Mouse (Mus musculus) ES-E14 (cell line): ENCODE measurements around the gene Elf4. TPM values are rescaled to one million over a fixed set of nuclear protein-coding genes. Genes with fewer than 3 reads are reported as not detected.

Source experiments
- DNase-seq: peaks from one replicate; pipeline ENCODE4 v3.0.0-alpha.2; 2013; ENCODE audit warnings: low read depth, low spot score
- H3K27ac ChIP-seq: 2 replicates; pipeline ENCODE4 v1.5.1; 2012; ENCODE audit warnings: low read depth, mild to moderate bottlenecking, low read length, moderate library complexity, mixed read lengths; ENCODE audit not compliant: poor library complexity, insufficient read depth, severe bottlenecking
- H3K36me3 ChIP-seq: 2 replicates; pipeline ENCODE4 v1.6.1; 2012; ENCODE audit warnings: mild to moderate bottlenecking, low read length, moderate library complexity, mixed read lengths; ENCODE audit not compliant: control insufficient read depth, poor library complexity, insufficient read depth, severe bottlenecking
- H3K4me1 ChIP-seq, 2 experiments: fragments of 150-350 bp in 1 of 2; sonication (generic) in 1 of 2; 2 replicates each; pipeline ENCODE4 v1.6.1; 2012; ENCODE audit warnings: low read length in 2 of 2, mild to moderate bottlenecking in 1 of 2, mixed read lengths in 1 of 2; ENCODE audit not compliant: control insufficient read depth in 2 of 2, insufficient read depth in 2 of 2, poor library complexity in 1 of 2
- H3K4me3 ChIP-seq, 2 experiments: fragments of 150-350 bp in 1 of 2; sonication (generic) in 1 of 2; 2 replicates each; pipeline ENCODE4 v1.5.1; 2012; ENCODE audit warnings: low read length in 2 of 2, low read depth in 1 of 2, mild to moderate bottlenecking in 1 of 2, mixed read lengths in 1 of 2; ENCODE audit not compliant: insufficient read depth in 1 of 2, poor library complexity in 1 of 2, severe bottlenecking in 1 of 2
- H3K9ac ChIP-seq: 2 replicates; pipeline ENCODE4 v1.6.1; 2012; ENCODE audit warnings: low read depth, mild to moderate bottlenecking, low read length, mixed read lengths; ENCODE audit not compliant: poor library complexity, insufficient read depth, severe bottlenecking
- H3K9me3 ChIP-seq: fragments of 150-350 bp; sonication (generic); 2 replicates; pipeline ENCODE4 v1.6.1; 2012; ENCODE audit warnings: low read depth, mild to moderate bottlenecking, low read length; ENCODE audit not compliant: control insufficient read depth, insufficient read depth
- CHD2 ChIP-seq: IDR thresholded peaks from 2 replicates; pipeline ENCODE4 v1.6.1; 2014; ENCODE audit warnings: mild to moderate bottlenecking, low read depth, low read length, inconsistent platforms
- HCFC1 ChIP-seq: IDR thresholded peaks from 2 replicates; pipeline ENCODE4 v1.6.1; 2012; ENCODE audit warnings: low read length, inconsistent platforms, borderline replicate concordance; ENCODE audit not compliant: insufficient read depth
- MAFK ChIP-seq: IDR thresholded peaks from 2 replicates; pipeline ENCODE4 v1.6.1; 2014; ENCODE audit warnings: mild to moderate bottlenecking, low read depth, low read length, inconsistent platforms; ENCODE audit not compliant: insufficient read depth
- ZC3H11A ChIP-seq: IDR thresholded peaks from 2 replicates; pipeline ENCODE4 v1.6.1; 2012; ENCODE audit warnings: low read depth, mild to moderate bottlenecking, inconsistent platforms, low read length, borderline replicate concordance
- ZNF384 ChIP-seq: IDR thresholded peaks from 2 replicates; pipeline ENCODE4 v1.6.1; 2012; ENCODE audit warnings: low read depth, low read length, inconsistent platforms
- in situ Hi-C, 2 experiments: fragments of 600-800 bp; cut with MboI; formaldehyde crosslinking; loops; one replicate each; pipeline ENCODE4 v1.15.1; 2025; ENCODE audit warnings: low sequenced_read_pairs in 2 of 2, inconsistent platforms in 1 of 2; ENCODE audit not compliant: unreplicated experiment in 2 of 2
- total RNA-seq: library from RNA; depleted of rRNA; stranded (reverse); fragments of 300-350 nt; gene quantifications from 2 replicates; pipeline ENCODE4 v1.2.3, GENCODE M21; 2012

Elf4 gene
- total RNA-seq, 1 experiment: 2.7 TPM

DNA sequence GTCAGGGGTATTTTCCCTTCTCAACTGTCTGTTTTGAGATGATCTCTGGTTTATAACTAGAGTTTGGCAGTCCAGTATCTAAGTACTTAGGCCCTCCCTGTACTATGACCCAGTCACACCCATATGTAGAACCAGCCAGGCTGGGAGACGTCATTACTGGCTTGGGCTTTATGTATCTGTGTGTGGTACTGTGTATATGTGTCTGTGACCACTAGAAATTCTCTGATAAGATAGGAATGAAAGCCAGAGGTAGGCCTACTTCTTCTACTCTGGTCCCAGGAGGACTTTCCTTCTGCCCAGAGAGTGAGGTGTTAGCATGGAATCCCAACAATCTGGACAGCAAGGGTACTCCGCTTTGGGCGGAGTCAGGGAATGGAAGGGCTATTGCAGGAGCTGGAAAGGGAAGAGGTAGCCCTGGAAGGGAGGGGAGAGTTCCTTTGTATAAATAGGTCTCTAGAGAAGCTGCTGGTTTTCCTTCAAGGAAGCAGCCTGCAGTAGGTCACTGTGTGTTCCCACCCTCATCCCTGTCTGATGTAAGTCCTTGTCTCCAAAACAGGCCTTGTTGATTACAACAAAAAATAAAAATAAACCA lies 4.5 kb upstream of the Elf4 start:
- TF ChIP-seq HCFC1 (no peak), MAFK (no peak), ZNF384 (no peak), ZC3H11A (no peak), CHD2 (no peak)
- Histone ChIP-seq H3K36me3 (no peaks in the 10 kb centered on the region), H3K9ac (no peak overlapping the region), H3K9me3 (no peaks in the 10 kb centered on the region), H3K4me3 (no peak overlapping the region), H3K27ac (no peak overlapping the region), H3K4me1 (no peaks in the 10 kb centered on the region)
- no peak for DNase-seq
- in situ Hi-C loops: no loop called here

DNA sequence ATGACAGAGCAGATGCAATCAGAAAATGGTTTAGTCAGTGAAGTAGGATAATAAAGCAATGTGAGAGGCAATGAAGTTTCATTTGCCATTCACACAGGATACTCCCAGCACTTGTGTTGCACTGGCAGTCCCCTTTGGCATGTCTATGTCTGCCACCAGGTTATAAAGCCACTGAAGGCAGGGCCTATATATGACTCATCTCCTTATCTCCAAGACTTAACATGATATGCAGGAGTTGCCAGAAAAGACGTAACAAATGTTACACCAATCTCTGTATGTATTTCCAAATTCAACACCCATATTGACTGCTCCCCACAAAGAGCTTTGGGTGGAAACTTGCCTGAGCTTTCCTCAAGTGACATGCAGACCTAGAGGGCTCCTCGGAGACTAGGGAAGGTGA lies 3.2 kb upstream of the Elf4 start:
- in situ Hi-C loops: no loop called here
- DNase-seq: no peak
- Histone ChIP-seq H3K9ac (no peak overlapping the region), H3K27ac (no peak overlapping the region), H3K9me3 (no peaks in the 10 kb centered on the region), H3K4me1 (peaks cover 0 to 2% of the 10 kb centered on the region in 2 experiments; a peak in 1 of 4 replicates), H3K4me3 (no peak overlapping the region), H3K36me3 (no peaks in the 10 kb centered on the region)
- TF ChIP-seq MAFK: no peak
- TF ChIP-seq ZC3H11A: no peak
- no peak for TF ChIP-seq CHD2
- TF ChIP-seq ZNF384: no peak
- no peak for TF ChIP-seq HCFC1

DNA sequence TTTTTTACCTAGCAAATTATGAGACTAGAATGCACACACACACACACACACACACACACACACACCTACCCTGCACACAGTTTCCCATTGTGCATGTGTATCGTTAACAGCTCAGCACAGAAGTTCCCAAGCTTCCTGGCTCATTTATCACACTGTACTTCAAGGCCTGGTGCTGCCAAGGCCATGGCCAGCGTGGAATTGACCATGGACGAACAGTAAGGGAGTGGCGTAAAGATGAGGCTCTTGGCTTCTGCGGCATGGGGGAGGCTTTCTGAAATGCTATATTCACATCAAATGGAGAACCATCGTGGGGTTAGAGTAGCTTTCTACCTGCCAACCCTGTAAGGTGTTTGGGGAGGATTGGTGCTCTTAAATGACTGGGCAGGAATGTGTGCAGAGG lies 1.5 kb upstream of the Elf4 start:
- TF ChIP-seq MAFK (no peak), ZNF384 (no peak), CHD2 (no peak), HCFC1 (no peak), ZC3H11A (no peak)
- in situ Hi-C loops: no loop called here
- Histone ChIP-seq H3K4me1 (peaks cover 0 to 2% of the 10 kb centered on the region in 2 experiments; a peak in 1 of 4 replicates), H3K9ac (no peak overlapping the region), H3K36me3 (no peaks in the 10 kb centered on the region), H3K9me3 (no peaks in the 10 kb centered on the region), H3K27ac (no peak overlapping the region), H3K4me3 (no peak overlapping the region)
- no peak for DNase-seq

DNA sequence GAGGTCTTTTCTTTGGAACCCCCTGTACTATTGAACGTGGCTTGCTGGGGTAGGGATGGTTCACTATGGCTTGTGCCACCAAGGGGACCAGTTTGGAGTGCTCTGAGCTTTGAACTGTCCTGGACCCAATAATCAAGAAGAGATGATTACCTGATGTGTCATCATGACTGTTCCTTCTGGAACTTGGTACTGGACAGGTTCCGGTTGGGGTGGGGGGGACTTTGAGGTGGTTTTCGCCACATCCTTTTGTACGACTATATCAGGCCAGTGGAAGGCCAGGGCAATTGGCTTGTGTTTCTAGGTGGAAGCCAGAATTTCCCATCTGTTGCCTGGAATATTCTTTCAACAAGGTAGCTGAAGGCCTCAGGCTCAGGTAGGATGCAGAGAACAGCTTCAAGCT lies 704 bp upstream of the Elf4 start:
- DNase-seq: no peak
- Histone ChIP-seq H3K4me1 (peaks cover 0 to 2% of the 10 kb centered on the region in 2 experiments; a peak in 1 of 4 replicates), H3K9me3 (no peaks in the 10 kb centered on the region), H3K4me3 (peak overlapping the region in 1 of 2 experiments; percentile 74; a peak in 1 of 4 replicates), H3K9ac (no peak overlapping the region), H3K36me3 (no peaks in the 10 kb centered on the region), H3K27ac (no peak overlapping the region)
- in situ Hi-C loops: no loop called here
- TF ChIP-seq MAFK: no peak
- no peak for TF ChIP-seq HCFC1
- TF ChIP-seq ZC3H11A: no peak
- TF ChIP-seq CHD2: no peak

DNA sequence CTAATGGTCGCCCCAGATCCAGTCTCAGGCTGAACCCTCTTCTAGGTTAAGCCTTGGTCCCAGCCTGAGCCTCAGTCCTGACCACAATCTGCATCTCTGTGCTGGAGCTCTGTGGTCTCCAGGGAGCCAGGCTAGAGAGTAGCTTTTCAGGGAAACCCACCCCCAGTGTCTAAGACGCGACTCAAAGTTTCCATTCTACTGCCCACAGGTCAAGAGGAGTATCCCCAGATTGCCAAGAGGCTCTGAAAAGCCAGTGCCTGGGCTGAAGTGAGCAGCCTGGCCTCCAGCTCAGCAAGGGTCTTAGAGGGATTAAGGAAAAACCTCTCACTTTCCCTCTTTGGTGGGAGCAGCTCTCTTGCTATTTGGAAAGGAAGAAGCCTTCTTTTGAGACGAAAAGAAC lies 635 bp downstream of the Elf4 start:
- in situ Hi-C loops: no loop called here
- Histone ChIP-seq H3K27ac (no peak overlapping the region), H3K4me1 (peaks cover 0 to 2% of the 10 kb centered on the region in 2 experiments; a peak in 1 of 4 replicates), H3K4me3 (peak overlapping the region in 1 of 2 experiments; percentile 74; a peak in 3 of 4 replicates), H3K9me3 (no peaks in the 10 kb centered on the region), H3K9ac (no peak overlapping the region; the same call in 1 of the 2 replicates), H3K36me3 (no peaks in the 10 kb centered on the region)
- TF ChIP-seq ZC3H11A (no peak), MAFK (no peak), ZNF384 (no peak), CHD2 (no peak), HCFC1 (no peak)
- no peak for DNase-seq
